Mouse (Mus musculus) embryonic facial prominence, embryonic 11.5 days (tissue): ENCODE results near the gene Sema6c. TPM values are rescaled to one million over a fixed set of nuclear protein-coding genes. Genes with fewer than 3 reads are reported as not detected.
"Not testable (repeated sequence)": the region's sequence is repeated elsewhere in the genome, so short reads cannot be mapped to it uniquely, and the experiment has no call there.

ENCODE experiments used
- ATAC-seq: fragments of 200-750 bp; cut with Nextera tagmentation; replicated peaks from 2 replicates; pipeline ENCODE4 v1.8.0; 2017; ENCODE audit warnings: low read depth; ENCODE audit not compliant: insufficient number of reproducible peaks, low FRiP score, low TSS enrichment
- DNase-seq: peaks from one replicate; pipeline ENCODE4 v3.0.0-alpha.2; 2015; ENCODE audit warnings: low spot score
- H3K27ac ChIP-seq: fragments of 300-500 bp; sonication (generic); replicated peaks from 2 replicates; pipeline ENCODE4 v1.5.1; 2014; ENCODE audit warnings: mild to moderate bottlenecking, low read depth, low read length, control low read depth
- H3K27me3 ChIP-seq: fragments of 300-500 bp; sonication (generic); 2 replicates; pipeline ENCODE4 v1.6.1; 2014; ENCODE audit warnings: mild to moderate bottlenecking, low read length, moderate library complexity, mixed read lengths; ENCODE audit not compliant: control insufficient read depth, insufficient read depth
- H3K36me3 ChIP-seq: fragments of 300-500 bp; sonication (generic); replicated peaks from 2 replicates; pipeline ENCODE4 v1.6.1; 2014; ENCODE audit warnings: low read depth, mild to moderate bottlenecking, low read length, moderate library complexity, mixed read lengths; ENCODE audit not compliant: control insufficient read depth, insufficient read depth
- H3K4me1 ChIP-seq: fragments of 300-500 bp; sonication (generic); 2 replicates; pipeline ENCODE4 v1.6.1; 2014; ENCODE audit warnings: low read length, mixed read lengths; ENCODE audit not compliant: control insufficient read depth, insufficient read depth
- H3K4me2 ChIP-seq: fragments of 300-500 bp; sonication (generic); 2 replicates; pipeline ENCODE4 v1.6.1; 2014; ENCODE audit warnings: low read depth, mild to moderate bottlenecking, control low read depth, low read length, moderate library complexity
- H3K4me3 ChIP-seq: fragments of 300-500 bp; sonication (generic); 2 replicates; pipeline ENCODE4 v1.5.1; 2014; ENCODE audit warnings: low read depth, low read length, control low read depth
- H3K9ac ChIP-seq: fragments of 300-500 bp; sonication (generic); replicated peaks from 2 replicates; pipeline ENCODE4 v1.6.1; 2014; ENCODE audit warnings: mild to moderate bottlenecking, control low read depth, low read length
- H3K9me3 ChIP-seq: fragments of 300-500 bp; sonication (generic); replicated peaks from 2 replicates; pipeline ENCODE4 v1.6.1; 2016; ENCODE audit warnings: mild to moderate bottlenecking, low read length, inconsistent platforms, mixed read lengths; ENCODE audit not compliant: control insufficient read depth
- WGBS: fragments of 180-500 bp; shearing (Covaris S2); extraction: QIAGEN DNeasy Blood & Tissue Kit; methylation state at CpG from one replicate; pipeline ENCODE4 v1.1.7; 2014; 5-methylcytosine and 5-hydroxymethylcytosine counted together
- polyA plus RNA-seq: library from polyadenylated mRNA; unstranded; fragments of >200 nt; fragmentation: Nextera tagmentation; extraction: Ambion mirVana; gene quantifications from 2 replicates; pipeline ENCODE4 v1.2.1, GENCODE M21; 2014

The Sema6c gene
- polyA plus RNA-seq, 1 experiment from 2014 or later, result 9.5 TPM

DNA sequence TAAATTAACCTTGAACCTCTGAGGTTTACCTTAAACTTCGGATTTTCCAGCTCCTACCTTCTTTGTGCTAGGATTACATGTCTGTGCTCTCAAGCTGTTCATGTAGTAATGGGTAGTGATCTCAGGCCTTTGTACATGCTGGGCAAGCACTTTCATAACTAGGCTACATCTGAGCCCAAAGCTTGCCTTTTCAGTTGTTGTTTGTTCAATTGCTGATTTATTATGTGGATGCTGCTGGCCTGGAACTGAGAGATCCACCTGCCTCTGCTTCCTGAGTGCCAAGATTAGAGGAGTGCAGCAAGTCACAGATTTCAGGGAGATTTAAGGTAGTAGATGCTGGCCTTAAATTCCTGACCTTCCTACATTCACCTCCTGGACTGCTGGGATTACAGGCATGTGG lies 38.8 kb downstream of the Sema6c start:
- no peak for DNase-seq
- Histone ChIP-seq H3K9me3 (no peaks in the 10 kb centered on the region), H3K27ac (no peak overlapping the region), H3K4me1 (no peaks in the 10 kb centered on the region), H3K4me2 (no peak overlapping the region), H3K27me3 (no peaks in the 10 kb centered on the region), H3K36me3 (peaks cover 19% of the 10 kb centered on the region), H3K4me3 (no peak overlapping the region), H3K9ac (no peak overlapping the region)
- 85% methylated on average over 1 of the region's 1 CpGs for WGBS
- no peak for ATAC-seq

DNA sequence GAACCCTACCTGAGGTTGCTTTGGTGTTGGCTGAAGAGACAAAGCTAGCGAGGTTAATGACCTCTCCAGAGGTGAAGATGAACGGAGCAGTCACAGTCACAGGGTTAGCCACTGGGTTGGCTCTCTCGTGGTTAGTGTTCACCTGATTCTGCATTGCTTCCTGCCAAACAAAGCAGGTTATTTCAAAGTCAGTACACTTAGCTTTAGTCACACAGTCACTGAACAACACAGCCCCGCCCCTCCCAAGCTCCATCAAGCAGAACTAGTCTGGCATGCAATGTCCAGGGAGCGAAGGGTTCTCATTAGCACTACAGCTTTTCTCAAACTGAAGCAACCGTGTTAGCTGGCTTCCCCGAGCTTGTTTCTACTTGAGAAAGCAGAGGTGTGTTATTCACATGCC lies 39.9 kb downstream of the Sema6c start:
- no peak overlapping the region for H3K4me3 ChIP-seq
- H3K36me3 ChIP-seq, result peaks cover 14% of the 10 kb centered on the region
- no peak overlapping the region for H3K9ac ChIP-seq
- no peaks in the 10 kb centered on the region for H3K4me1 ChIP-seq
- ATAC-seq, result no peak
- no peak overlapping the region for H3K4me2 ChIP-seq
- no peak for DNase-seq
- no peaks in the 10 kb centered on the region for H3K27me3 ChIP-seq
- H3K27ac ChIP-seq, result no peak overlapping the region
- H3K9me3 ChIP-seq, result no peaks in the 10 kb centered on the region
- WGBS, result 81% methylated on average over 7 of the region's 7 CpGs

DNA sequence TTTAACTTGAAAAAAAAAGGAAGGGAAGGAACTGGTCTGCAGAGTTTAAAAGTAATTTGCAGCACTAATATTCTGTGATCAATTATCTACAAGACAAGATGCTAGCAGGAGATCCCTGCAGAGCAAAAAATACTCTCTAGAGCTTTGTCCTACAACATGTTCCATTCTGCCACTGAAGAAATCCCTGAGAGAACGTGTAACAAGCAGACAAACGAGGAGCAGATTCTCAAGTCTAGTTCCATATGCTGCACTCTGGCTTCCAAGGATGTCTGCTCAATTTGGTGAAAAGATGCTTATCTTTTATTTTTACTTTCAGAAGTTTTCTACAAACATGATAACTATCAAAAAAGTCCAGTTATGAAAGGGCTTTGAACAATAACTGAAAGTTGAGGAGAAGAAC lies 40.3 kb downstream of the Sema6c start:
- peaks cover 14% of the 10 kb centered on the region for H3K36me3 ChIP-seq
- no peak overlapping the region for H3K4me3 ChIP-seq
- ATAC-seq (no peak), DNase-seq (no peak)
- no peak overlapping the region for H3K27ac ChIP-seq
- no peaks in the 10 kb centered on the region for H3K4me1 ChIP-seq
- no peaks in the 10 kb centered on the region for H3K9me3 ChIP-seq
- H3K9ac ChIP-seq, result no peak overlapping the region
- H3K27me3 ChIP-seq, result no peaks in the 10 kb centered on the region
- 75% methylated on average over 2 of the region's 2 CpGs for WGBS
- H3K4me2 ChIP-seq, result no peak overlapping the region

DNA sequence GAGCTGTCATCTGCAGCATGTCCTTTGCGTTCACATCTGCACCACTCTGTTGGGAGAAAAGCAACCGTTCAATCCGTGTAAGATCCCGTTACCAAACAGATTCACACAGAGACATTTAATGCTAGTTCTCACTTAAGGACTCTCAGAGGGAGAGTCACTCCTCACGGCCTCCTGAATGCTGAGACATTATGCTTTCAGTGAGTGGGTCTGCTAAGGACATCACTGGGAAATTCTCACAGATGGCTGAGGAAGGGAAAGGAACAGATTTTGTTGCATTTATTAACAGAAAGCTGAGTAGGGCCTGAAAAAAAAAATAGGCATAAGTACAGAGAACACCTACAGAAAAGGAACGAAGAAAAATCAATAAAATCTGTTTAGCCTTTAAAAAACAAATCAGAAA lies 43.6 kb downstream of the Sema6c start:
- DNase-seq (no peak), ATAC-seq (no peak)
- no peaks in the 10 kb centered on the region for H3K4me1 ChIP-seq
- peaks cover 14% of the 10 kb centered on the region for H3K36me3 ChIP-seq
- no peak overlapping the region for H3K4me3 ChIP-seq
- no peaks in the 10 kb centered on the region for H3K27me3 ChIP-seq
- no peaks in the 10 kb centered on the region for H3K9me3 ChIP-seq
- no peak overlapping the region for H3K4me2 ChIP-seq
- 90% methylated on average over 6 of the region's 6 CpGs for WGBS
- H3K27ac ChIP-seq, result no peak overlapping the region
- H3K9ac ChIP-seq, result no peak overlapping the region

DNA sequence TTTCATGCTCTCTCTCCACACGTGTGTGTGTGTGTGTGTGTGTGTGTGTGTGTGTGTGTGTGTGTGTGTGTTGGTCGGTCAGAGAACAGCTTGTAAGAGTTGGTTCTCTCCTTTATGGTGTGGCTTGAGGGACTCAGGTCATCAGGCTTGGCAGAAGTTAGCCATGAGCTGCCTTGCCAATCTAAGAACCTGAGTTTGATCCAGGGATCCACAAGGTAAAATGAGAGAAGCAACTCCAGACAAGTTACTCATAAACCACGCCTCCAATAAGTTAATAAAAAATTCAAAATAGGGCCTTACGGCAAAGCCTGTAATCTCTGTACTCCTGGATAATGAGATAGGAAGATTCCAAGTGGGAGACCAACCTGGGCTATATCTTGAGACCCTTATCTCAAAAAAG lies 48.0 kb downstream of the Sema6c start:
- no peaks in the 10 kb centered on the region for H3K9me3 ChIP-seq
- H3K4me3 ChIP-seq, result no peak overlapping the region
- ATAC-seq, result no peak
- H3K4me2 ChIP-seq, result no peak overlapping the region
- no peak overlapping the region for H3K27ac ChIP-seq
- H3K36me3 ChIP-seq, result peaks cover 4% of the 10 kb centered on the region
- no peak for DNase-seq
- no peaks in the 10 kb centered on the region for H3K4me1 ChIP-seq
- no peak overlapping the region for H3K9ac ChIP-seq
- WGBS, result 92% methylated on average over 4 of the region's 4 CpGs
- H3K27me3 ChIP-seq, result no peaks in the 10 kb centered on the region

DNA sequence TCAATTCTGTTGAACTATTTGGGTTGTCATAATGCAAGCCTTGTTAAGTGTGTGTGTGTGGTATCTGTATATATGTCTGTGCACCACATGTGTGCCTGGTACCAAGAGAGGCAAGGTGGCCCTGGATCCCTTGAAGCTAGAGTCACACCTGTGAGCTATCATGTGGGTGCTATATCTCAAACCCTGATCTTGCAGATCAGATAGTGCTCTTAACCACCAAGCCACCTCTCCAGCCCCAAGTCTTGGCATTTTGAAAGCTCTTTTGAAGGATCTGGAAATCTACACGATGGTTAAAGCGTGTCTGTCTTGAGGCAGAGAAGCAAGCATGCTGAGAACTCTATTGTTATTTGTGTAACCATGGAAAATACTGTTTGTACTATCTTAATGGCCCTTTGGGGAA lies 50.3 kb downstream of the Sema6c start:
- H3K4me1 ChIP-seq, result no peaks in the 10 kb centered on the region
- H3K27me3 ChIP-seq, result no peaks in the 10 kb centered on the region
- WGBS, result 90% methylated on average over 2 of the region's 2 CpGs
- H3K4me2 ChIP-seq, result no peak overlapping the region
- DNase-seq (no peak), ATAC-seq (no peak)
- H3K4me3 ChIP-seq, result no peak overlapping the region
- no peaks in the 10 kb centered on the region for H3K9me3 ChIP-seq
- H3K36me3 ChIP-seq, result no peaks in the 10 kb centered on the region
- H3K27ac ChIP-seq, result no peak overlapping the region
- no peak overlapping the region for H3K9ac ChIP-seq

DNA sequence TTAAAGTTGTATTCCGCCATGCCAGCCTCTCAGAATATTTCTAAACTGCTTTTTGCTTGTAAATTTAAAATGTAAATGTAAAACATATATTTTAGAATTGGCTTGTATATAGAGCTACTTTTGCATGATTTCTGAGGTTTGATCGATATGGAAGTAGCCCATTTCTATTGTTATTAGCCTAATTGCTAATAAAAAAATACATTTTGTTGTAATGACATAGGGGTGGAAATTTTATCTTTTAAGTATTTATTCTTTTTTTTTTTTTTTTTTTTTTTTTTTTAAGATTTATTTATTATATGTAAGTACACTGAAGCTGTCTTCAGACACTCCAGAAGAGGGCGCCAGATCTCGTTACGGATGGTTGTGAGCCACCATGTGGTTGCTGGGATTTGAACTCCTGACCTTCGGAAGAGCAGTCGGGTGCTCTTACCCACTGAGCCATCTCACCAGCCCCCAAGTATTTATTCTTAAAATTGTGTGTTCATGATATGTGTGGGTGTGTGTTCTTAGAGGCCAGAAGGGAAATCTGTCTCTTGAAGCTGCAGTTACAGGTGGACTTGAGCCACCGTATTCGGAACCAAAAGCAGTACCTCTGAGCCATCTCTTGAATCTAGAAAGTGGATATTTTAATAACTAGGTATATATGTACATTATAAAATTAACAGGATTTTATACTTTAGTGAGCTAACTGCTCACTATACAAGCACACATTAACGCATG lies 52.8 kb downstream of the Sema6c start:
- DNase-seq, H3K4me3 ChIP-seq, H3K4me1 ChIP-seq, H3K36me3 ChIP-seq, H3K27me3 ChIP-seq, H3K4me2 ChIP-seq, ATAC-seq, H3K27ac ChIP-seq, H3K9ac ChIP-seq, H3K9me3 ChIP-seq: not testable (repeated sequence)
- WGBS, result 95% methylated on average over 7 of the region's 10 CpGs

DNA sequence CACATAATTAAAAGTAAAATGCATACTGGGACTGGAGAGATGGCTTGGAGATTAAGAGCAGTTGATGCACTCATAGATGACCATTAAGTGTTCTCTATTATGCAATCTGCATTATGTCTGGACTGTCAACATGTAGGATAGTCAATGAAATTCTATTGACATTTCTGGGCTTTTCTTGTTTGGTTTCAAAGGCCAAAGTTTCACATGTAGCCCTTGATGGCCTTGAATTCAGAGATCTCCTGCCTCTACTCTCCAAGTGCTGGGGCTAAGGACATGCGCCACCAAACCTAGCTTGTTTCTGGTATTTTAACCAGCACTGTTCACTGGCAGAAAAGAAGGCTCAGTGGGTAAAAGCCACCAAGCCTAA lies 53.3 kb downstream of the Sema6c start:
- H3K4me2 ChIP-seq, result no peak overlapping the region
- H3K9ac ChIP-seq, result no peak overlapping the region
- no peak for DNase-seq
- no peak overlapping the region for H3K27ac ChIP-seq
- ATAC-seq, result no peak
- H3K36me3 ChIP-seq, result no peaks in the 10 kb centered on the region
- no peaks in the 10 kb centered on the region for H3K9me3 ChIP-seq
- H3K4me3 ChIP-seq, result no peak overlapping the region
- H3K27me3 ChIP-seq, result no peaks in the 10 kb centered on the region
- no peaks in the 10 kb centered on the region for H3K4me1 ChIP-seq
- 100% methylated on average over 1 of the region's 1 CpGs for WGBS
